Mouse (Mus musculus) cerebellum, adult 2 months (tissue): ENCODE data around the gene Mc3r. TPM values are rescaled to one million over a fixed set of nuclear protein-coding genes. Genes with fewer than 3 reads are reported as not detected.

Experiments used
- DNase-seq, 2 experiments: peaks; one replicate each; pipeline ENCODE4 v3.0.0; 2021
- H3K27ac ChIP-seq: fragments of 200-500 bp; 2 replicates; pipeline ENCODE4 v1.5.1; 2012; ENCODE audit warnings: low read length, control low read depth, inconsistent platforms; ENCODE audit not compliant: insufficient read depth
- H3K27me3 ChIP-seq: fragments of 200-500 bp; 2 replicates; pipeline ENCODE4 v1.6.1; 2012; ENCODE audit warnings: inconsistent platforms, mild to moderate bottlenecking, low read length, moderate library complexity; ENCODE audit not compliant: control insufficient read depth, insufficient read depth
- H3K4me1 ChIP-seq: fragments of 200-500 bp; 2 replicates; pipeline ENCODE4 v1.6.1; 2011; ENCODE audit warnings: low read length; ENCODE audit not compliant: control insufficient read depth, insufficient read depth
- H3K4me3 ChIP-seq: fragments of 200-500 bp; replicated peaks from 2 replicates; pipeline ENCODE3; 2011; ENCODE audit warnings: mild to moderate bottlenecking, low read depth, low read length, control low read depth; ENCODE audit not compliant: insufficient read depth
- CTCF ChIP-seq: fragments of 200-500 bp; IDR thresholded peaks from 2 replicates; pipeline ENCODE4 v1.5.1; 2011; ENCODE audit warnings: low read depth, mild to moderate bottlenecking, control low read depth, low read length, moderate library complexity, borderline replicate concordance; ENCODE audit not compliant: insufficient read depth
- POLR2A ChIP-seq: fragments of 200-500 bp; IDR thresholded peaks from 2 replicates; pipeline ENCODE4 v1.6.1; 2011; ENCODE audit warnings: low read length, control low read depth, borderline replicate concordance; ENCODE audit not compliant: insufficient read depth
- WGBS: fragments of 180-500 bp; shearing (Covaris S2); methylation state at CpG from one replicate; pipeline ENCODE4 v1.1.7; 2018; 5-methylcytosine and 5-hydroxymethylcytosine counted together
- polyA plus RNA-seq: library from polyadenylated mRNA; depleted of rRNA; stranded (reverse); fragments of >200 nt; gene quantifications from 2 replicates; pipeline ENCODE4 v1.2.3, GENCODE M21; 2012

The Mc3r gene
- polyA plus RNA-seq, 1 experiment = 0.18 TPM

DNA sequence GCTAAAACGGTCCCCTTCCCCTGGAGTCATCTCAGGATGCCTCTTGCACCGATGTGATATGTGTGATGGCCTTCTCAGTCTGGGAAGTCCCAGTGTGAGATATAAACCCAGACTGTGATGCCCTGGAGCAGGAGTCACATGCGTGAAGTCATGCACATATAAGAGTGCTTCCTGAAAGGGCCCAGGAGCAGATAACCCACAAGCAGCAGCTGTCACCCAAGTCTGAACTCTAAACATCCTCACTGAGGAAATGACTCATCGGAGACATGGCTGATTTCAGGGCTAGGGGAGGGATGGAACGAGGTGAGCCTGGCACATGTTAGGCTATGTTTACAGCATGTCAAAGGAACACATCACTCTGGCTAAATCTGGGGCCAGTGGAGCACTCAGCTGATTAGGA, 27.9 kb downstream of the Mc3r start:
- TF ChIP-seq CTCF = no peak
- no peak for TF ChIP-seq POLR2A
- no peaks in the 10 kb centered on the region for H3K4me1 ChIP-seq
- no peak for DNase-seq
- no peak overlapping the region for H3K4me3 ChIP-seq
- H3K27ac ChIP-seq = no peak overlapping the region
- no peaks in the 10 kb centered on the region for H3K27me3 ChIP-seq
- WGBS = 75% methylated on average over 5 of the region's 5 CpGs

DNA sequence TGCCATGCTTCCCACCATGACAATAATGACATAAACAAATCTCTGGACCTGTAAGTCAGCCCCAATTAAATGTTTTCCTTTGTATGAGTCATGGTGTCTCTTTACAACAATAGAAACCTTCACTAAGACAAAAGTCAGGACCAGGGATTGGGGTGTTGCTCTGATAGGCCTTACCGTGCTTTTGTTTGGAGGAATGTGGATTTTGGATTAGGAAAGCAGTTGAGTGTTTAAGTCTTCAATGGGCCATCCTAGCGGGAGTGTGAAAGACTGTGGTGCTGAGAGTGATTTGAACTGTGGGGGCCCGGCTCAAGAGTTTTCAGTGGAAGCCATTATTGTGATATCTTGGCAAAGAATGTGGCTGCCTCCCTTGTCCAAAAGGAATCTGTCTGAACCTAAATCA, 30.7 kb downstream of the Mc3r start:
- Histone ChIP-seq H3K27me3 (no peaks in the 10 kb centered on the region), H3K4me1 (peaks cover 2% of the 10 kb centered on the region; the same call in 1 of the 2 replicates), H3K27ac (no peak overlapping the region), H3K4me3 (no peak overlapping the region)
- DNase-seq = no peak
- 79% methylated on average over 3 of the region's 3 CpGs for WGBS
- no peak for TF ChIP-seq POLR2A
- TF ChIP-seq CTCF = no peak

DNA sequence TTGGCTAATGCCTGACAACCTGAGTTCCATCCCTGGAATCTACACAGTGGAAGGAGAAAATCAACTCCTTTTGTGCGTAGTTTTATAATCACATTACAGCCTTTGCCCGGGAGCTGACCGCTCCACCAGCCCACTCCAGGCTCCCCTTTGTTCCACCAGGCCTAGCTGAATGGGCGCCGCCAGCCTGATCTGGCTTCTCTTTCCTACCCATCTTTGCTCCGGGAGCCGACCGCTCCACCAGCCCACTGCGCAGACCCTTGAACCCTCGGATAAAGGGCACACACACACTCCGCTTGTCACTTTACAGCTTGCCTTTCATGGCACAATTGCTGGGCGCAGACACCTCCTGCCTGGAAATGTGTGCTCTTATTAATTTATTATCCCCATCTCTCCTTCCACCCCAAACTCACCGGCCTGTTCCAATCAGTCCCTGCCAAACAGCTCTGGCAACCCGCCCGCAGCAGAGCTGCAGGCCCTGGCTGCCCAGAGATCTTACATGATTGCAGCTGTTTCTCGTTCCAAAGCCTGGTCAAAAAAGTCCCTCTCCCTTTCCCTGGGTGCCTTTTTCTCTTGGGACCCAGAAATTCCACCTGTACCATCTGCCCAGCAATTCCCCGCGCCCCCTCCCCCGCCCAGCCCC, 33.9 kb downstream of the Mc3r start:
- Histone ChIP-seq H3K27me3 (no peaks in the 10 kb centered on the region), H3K4me1 (peaks cover 2% of the 10 kb centered on the region; the same call in 1 of the 2 replicates), H3K4me3 (no peak overlapping the region), H3K27ac (no peak overlapping the region)
- DNase-seq = peak; percentile 11 to 22
- TF ChIP-seq CTCF (no peak), POLR2A (no peak)
- WGBS = 10% methylated on average over 19 of the region's 19 CpGs

DNA sequence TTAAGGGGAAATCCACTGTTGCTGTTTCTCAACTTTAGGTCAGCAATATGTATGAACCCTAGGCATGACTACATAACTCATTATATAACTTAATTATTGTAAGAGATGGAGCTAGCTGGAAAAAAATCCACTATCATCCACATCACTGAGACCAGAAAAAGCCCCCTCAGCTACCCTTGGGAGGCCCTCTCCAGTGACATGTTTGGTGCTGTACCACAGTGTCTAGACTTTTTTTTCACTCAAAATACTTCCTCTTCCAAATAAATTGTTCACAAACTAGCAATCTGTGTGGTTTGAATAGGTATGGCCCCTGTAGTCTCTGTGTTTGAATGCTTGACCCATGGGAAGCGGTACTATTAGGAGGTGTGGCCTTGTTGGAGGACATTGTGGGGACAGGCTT, 39.4 kb downstream of the Mc3r start:
- DNase-seq = no peak
- Histone ChIP-seq H3K4me3 (no peak overlapping the region), H3K4me1 (no peaks in the 10 kb centered on the region), H3K27ac (no peak overlapping the region), H3K27me3 (no peaks in the 10 kb centered on the region)
- WGBS = 98% methylated on average over 1 of the region's 1 CpGs
- TF ChIP-seq POLR2A = no peak
- no peak for TF ChIP-seq CTCF

DNA sequence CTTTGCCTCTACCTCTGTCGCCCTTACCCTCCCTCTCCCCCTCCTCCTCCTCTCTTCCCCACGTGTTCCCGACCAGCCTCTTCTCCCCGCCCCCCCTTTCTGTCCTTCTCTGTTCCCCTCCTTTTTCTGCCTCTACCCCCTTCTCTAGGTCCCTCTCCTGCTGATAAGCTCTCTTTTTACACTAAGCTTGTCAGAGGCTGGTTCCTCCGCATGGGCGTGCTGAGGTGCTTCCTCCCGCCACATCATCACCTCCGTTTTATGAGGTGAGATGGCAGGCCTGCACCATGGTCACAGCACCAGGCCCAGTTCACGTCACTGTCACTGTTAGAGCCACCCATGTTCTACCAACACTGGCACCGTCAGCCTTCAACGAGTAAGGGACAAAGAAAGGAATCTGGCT, 40.7 kb downstream of the Mc3r start:
- H3K4me1 ChIP-seq = no peaks in the 10 kb centered on the region
- DNase-seq = no peak
- H3K27ac ChIP-seq = no peak overlapping the region
- no peaks in the 10 kb centered on the region for H3K27me3 ChIP-seq
- no peak overlapping the region for H3K4me3 ChIP-seq
- TF ChIP-seq CTCF = no peak
- 51% methylated on average over 11 of the region's 11 CpGs for WGBS

DNA sequence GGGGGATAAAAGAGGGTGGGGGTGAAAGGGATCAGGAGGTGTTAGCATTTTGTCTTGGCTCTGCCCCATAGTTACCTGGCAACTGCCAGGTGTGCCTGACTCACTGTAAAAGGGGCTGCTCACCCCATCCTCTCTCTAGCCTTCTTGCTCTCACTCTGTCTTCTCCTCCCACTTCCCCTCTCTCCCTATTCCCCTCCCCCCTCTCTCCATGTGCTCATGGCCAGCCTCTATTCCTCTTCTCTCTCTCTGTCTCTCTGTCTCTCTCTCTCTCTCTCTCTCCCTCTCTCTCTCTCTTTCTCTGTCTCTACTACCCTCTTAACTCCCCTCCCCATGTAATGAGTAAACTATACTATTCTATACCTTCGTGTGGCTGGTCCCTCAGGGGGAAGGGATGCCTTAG, 41.3 kb downstream of the Mc3r start:
- Histone ChIP-seq H3K4me1 (no peaks in the 10 kb centered on the region), H3K27me3 (no peaks in the 10 kb centered on the region), H3K4me3 (no peak overlapping the region), H3K27ac (no peak overlapping the region)
- no peak for DNase-seq
- 24% methylated on average over 1 of the region's 1 CpGs for WGBS
- TF ChIP-seq CTCF (no peak), POLR2A (no peak)

DNA sequence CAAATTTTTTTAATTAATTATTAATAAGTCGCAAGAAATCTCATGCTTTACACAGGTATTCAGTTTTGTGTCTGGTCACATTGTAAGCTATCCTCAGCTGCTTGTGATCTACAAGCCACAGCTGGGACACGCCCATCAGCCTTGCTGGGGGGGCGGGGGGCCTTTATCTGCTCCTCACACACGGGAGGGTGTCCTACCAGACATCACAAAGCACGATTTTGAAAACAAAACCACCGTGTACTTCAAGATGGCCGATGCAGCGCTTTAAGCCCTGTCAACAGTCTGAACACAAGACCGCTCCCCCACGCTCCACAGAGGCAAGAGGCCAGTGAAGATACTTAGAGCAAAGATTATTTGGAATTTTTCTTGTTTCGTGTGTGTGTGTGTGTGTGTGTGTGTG, 42.2 kb downstream of the Mc3r start:
- Histone ChIP-seq H3K4me1 (no peaks in the 10 kb centered on the region), H3K27ac (no peak overlapping the region), H3K4me3 (no peak overlapping the region), H3K27me3 (no peaks in the 10 kb centered on the region)
- 75% methylated on average over 11 of the region's 11 CpGs for WGBS
- no peak for TF ChIP-seq POLR2A
- TF ChIP-seq CTCF = no peak
- no peak for DNase-seq

DNA sequence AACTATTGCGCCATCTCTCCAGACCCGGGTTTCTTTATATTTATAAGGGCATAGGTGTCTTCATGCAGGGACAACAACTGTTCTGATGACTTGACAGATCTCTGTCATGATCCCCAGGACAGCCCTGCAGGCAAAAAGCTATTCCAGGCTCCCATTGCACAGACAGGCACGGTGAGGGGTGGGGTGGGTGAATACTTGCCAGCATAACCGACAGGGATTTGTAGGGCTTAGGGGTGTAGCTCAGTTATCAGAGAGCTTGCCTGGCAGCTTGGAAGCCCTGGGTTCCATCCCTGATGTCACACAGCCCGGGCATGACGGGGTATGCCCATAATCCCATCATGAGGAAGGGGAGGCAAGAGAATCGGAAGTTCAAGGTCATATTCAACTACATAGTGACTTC, 42.7 kb downstream of the Mc3r start:
- H3K27ac ChIP-seq = no peak overlapping the region
- no peaks in the 10 kb centered on the region for H3K27me3 ChIP-seq
- no peak for DNase-seq
- no peaks in the 10 kb centered on the region for H3K4me1 ChIP-seq
- H3K4me3 ChIP-seq = no peak overlapping the region
- no peak for TF ChIP-seq CTCF
- no peak for TF ChIP-seq POLR2A
- WGBS = 85% methylated on average over 7 of the region's 7 CpGs
